Mouse (Mus musculus) E14TG2a.4 (cell line): ENCODE results near the gene Lhx1.

Experiments
- H3K27me3 ChIP-seq: 2 replicates; pipeline ENCODE4 v1.6.1; 2014; ENCODE audit warnings: low read length, control low read depth; ENCODE audit not compliant: insufficient read depth
- H3K36me3 ChIP-seq: 2 replicates; pipeline ENCODE4 v1.6.1; 2014; ENCODE audit warnings: low read length, control low read depth; ENCODE audit not compliant: insufficient read depth
- H3K4me1 ChIP-seq: replicated peaks from 2 replicates; pipeline ENCODE4 v1.6.1; 2014; ENCODE audit warnings: low read depth, low read length, control low read depth
- H3K4me3 ChIP-seq: replicated peaks from 2 replicates; pipeline ENCODE4 v1.5.1; 2014; ENCODE audit warnings: mild to moderate bottlenecking, low read length
- H3K9me3 ChIP-seq: 2 replicates; pipeline ENCODE4 v1.6.1; 2014; ENCODE audit warnings: low read length, control low read depth
- CTCF ChIP-seq: conservative IDR thresholded peaks from 2 replicates; pipeline ENCODE4 v1.5.1; 2014; ENCODE audit warnings: low read length
- NANOG ChIP-seq: IDR thresholded peaks from 2 replicates; pipeline ENCODE4 v1.6.1; 2014; ENCODE audit warnings: borderline replicate concordance, low read length, mixed read lengths
- POU5F1 ChIP-seq: IDR thresholded peaks from 2 replicates; pipeline ENCODE4 v1.6.1; 2014; ENCODE audit warnings: low read length, borderline replicate concordance

Lhx1 gene

DNA sequence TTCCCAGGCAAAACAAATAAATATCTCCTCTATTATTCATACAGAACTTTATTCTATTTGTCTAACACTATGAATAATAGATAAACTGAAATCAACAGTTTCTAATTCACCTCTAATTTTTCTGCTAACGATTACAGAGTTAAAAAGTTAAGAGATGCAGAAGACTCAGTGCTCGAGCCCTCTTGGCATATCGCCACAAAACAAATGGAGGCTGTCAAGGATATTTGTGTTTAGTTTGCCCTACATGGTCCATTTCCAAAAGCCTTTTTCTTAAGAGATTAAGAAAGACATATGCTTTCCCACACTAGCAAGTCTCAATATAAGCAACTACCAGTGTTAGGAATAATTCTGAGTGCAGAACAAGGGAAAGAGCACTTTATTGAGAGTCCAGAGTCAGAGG is 44.9 kb downstream of the Lhx1 start:
- Histone ChIP-seq H3K9me3 (no peaks in the 10 kb centered on the region), H3K36me3 (peaks cover 9% of the 10 kb centered on the region; the same call in 1 of the 2 replicates), H3K4me1 (no peaks in the 10 kb centered on the region), H3K4me3 (no peak overlapping the region), H3K27me3 (no peaks in the 10 kb centered on the region)
- TF ChIP-seq POU5F1 (no peak), NANOG (no peak), CTCF (no peak)

DNA sequence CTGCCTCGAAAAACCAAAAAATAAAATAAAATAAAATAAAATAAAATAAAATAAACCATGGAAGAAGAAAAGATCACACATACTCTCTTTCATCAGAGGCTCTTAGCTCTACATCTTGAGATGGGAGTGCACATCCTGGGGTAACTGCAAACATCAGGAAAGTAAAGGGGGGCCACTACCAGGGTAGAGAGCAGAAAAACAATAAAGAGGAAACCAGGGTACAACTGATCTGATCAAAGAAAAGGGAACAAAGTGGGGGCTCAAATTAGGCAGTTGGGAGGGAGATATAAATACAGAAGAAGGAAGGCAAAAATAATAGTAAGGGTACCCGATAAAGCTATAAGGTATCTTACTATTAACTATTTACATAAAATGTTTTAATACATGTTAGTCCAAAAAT is 48.7 kb downstream of the Lhx1 start:
- H3K4me3 ChIP-seq, result no peak overlapping the region
- no peaks in the 10 kb centered on the region for H3K4me1 ChIP-seq
- H3K27me3 ChIP-seq, result no peaks in the 10 kb centered on the region
- peaks cover 21% of the 10 kb centered on the region for H3K36me3 ChIP-seq
- no peaks in the 10 kb centered on the region for H3K9me3 ChIP-seq
- TF ChIP-seq POU5F1 (no peak), CTCF (no peak), NANOG (no peak)

- Histone ChIP-seq H3K9me3 (no peaks in the 10 kb centered on the region), H3K36me3 (peaks cover 26% of the 10 kb centered on the region), H3K4me1 (no peaks in the 10 kb centered on the region), H3K4me3 (no peak overlapping the region), H3K27me3 (no peaks in the 10 kb centered on the region)
- TF ChIP-seq NANOG (no peak), POU5F1 (no peak), CTCF (no peak)
Measured at GRCm38 (mm10) chr11:84475991-84476390, 49.3 kb downstream of the Lhx1 start.

- Histone ChIP-seq H3K9me3 (no peaks in the 10 kb centered on the region), H3K36me3 (peaks cover 48% of the 10 kb centered on the region), H3K4me3 (no peak overlapping the region), H3K27me3 (no peaks in the 10 kb centered on the region), H3K4me1 (no peaks in the 10 kb centered on the region)
- TF ChIP-seq CTCF, result no peak
Measured at GRCm38 (mm10) chr11:84473093-84473667, 52.2 kb downstream of the Lhx1 start.
